Mouse (Mus musculus): ENCODE results near the gene Shank2. TPM values are rescaled to one million over a fixed set of nuclear protein-coding genes. Genes with fewer than 3 reads are reported as not detected.

Shank2 gene
- polyA plus RNA-seq, 1 experiment from 2014 or later: 9.1 TPM

GRCm38 (mm10) chr7:144402492-144402891 lies 400.8 kb downstream of the Shank2 start:
- Histone ChIP-seq H3K9ac (replicated peaks; ENCODE audit: low read length) (no peak overlapping the region), H3K9me3 (ENCODE audit: control insufficient read depth, low read length) (no peaks in the 10 kb centered on the region), H3K4me2 (ENCODE audit: low read length) (no peak overlapping the region), H3K4me3 (replicated peaks; ENCODE audit: low read depth, low read length) (no peak overlapping the region), H3K36me3 (ENCODE audit: control insufficient read depth, insufficient read depth, low read length) (peaks cover 12% of the 10 kb centered on the region; the same call in 1 of the 2 replicates), H3K27ac (replicated peaks; ENCODE audit: low read depth, low read length) (no peak overlapping the region), H3K27me3 (ENCODE audit: control insufficient read depth, insufficient read depth, low read length) (no peaks in the 10 kb centered on the region), H3K4me1 (ENCODE audit: control insufficient read depth, insufficient read depth, low read length) (no peaks in the 10 kb centered on the region)
- 90% methylated on average over 4 of the region's 4 CpGs for WGBS
- no peak for DNase-seq
- no peak for ATAC-seq (ENCODE audit: low FRiP score, low TSS enrichment)

GRCm38 (mm10) chr7:144407675-144408074 lies 405.9 kb downstream of the Shank2 start:
- no peak for DNase-seq
- 80% methylated on average over 4 of the region's 4 CpGs for WGBS
- peaks cover 40% of the 10 kb centered on the region for H3K36me3 ChIP-seq (ENCODE audit: control insufficient read depth, insufficient read depth, low read length)

GRCm38 (mm10) chr7:144408464-144409000 lies 406.8 kb downstream of the Shank2 start:
- no peak for DNase-seq
- Histone ChIP-seq H3K9ac (replicated peaks; ENCODE audit: low read length) (no peak overlapping the region), H3K4me3 (replicated peaks; ENCODE audit: low read depth, low read length) (no peak overlapping the region), H3K4me2 (ENCODE audit: low read length) (no peak overlapping the region), H3K4me1 (ENCODE audit: control insufficient read depth, insufficient read depth, low read length) (peaks cover 7% of the 10 kb centered on the region; the same call in 1 of the 2 replicates), H3K27ac (replicated peaks; ENCODE audit: low read depth, low read length) (no peak overlapping the region), H3K36me3 (ENCODE audit: control insufficient read depth, insufficient read depth, low read length) (peaks cover 42% of the 10 kb centered on the region), H3K27me3 (ENCODE audit: control insufficient read depth, insufficient read depth, low read length) (no peaks in the 10 kb centered on the region), H3K9me3 (ENCODE audit: control insufficient read depth, low read length) (no peaks in the 10 kb centered on the region)
- WGBS: 79% methylated on average over 2 of the region's 2 CpGs
- no peak for ATAC-seq (ENCODE audit: low FRiP score, low TSS enrichment)

More at GRCm38 (mm10) chr7:144407675-144408074, 405.9 kb downstream of the Shank2 start:
- Histone ChIP-seq H3K27me3 (ENCODE audit: control insufficient read depth, insufficient read depth, low read length) (no peaks in the 10 kb centered on the region), H3K27ac (replicated peaks; ENCODE audit: low read depth, low read length) (no peak overlapping the region), H3K9me3 (ENCODE audit: control insufficient read depth, low read length) (no peaks in the 10 kb centered on the region), H3K4me1 (ENCODE audit: control insufficient read depth, insufficient read depth, low read length) (peaks cover 7% of the 10 kb centered on the region; the same call in 1 of the 2 replicates), H3K9ac (replicated peaks; ENCODE audit: low read length) (no peak overlapping the region), H3K4me2 (ENCODE audit: low read length) (no peak overlapping the region), H3K4me3 (replicated peaks; ENCODE audit: low read depth, low read length) (no peak overlapping the region)
- no peak for ATAC-seq (ENCODE audit: low FRiP score, low TSS enrichment)

- Histone ChIP-seq H3K9me3 (ENCODE audit: control insufficient read depth, low read length) (no peaks in the 10 kb centered on the region), H3K4me3 (replicated peaks; ENCODE audit: low read depth, low read length) (no peak overlapping the region), H3K4me1 (ENCODE audit: control insufficient read depth, insufficient read depth, low read length) (peaks cover 7% of the 10 kb centered on the region; the same call in 1 of the 2 replicates), H3K27ac (replicated peaks; ENCODE audit: low read depth, low read length) (no peak overlapping the region), H3K9ac (replicated peaks; ENCODE audit: low read length) (no peak overlapping the region), H3K27me3 (ENCODE audit: control insufficient read depth, insufficient read depth, low read length) (no peaks in the 10 kb centered on the region), H3K36me3 (ENCODE audit: control insufficient read depth, insufficient read depth, low read length) (peaks cover 47% of the 10 kb centered on the region), H3K4me2 (ENCODE audit: low read length) (no peak overlapping the region)
- DNase-seq: no peak
- no peak for ATAC-seq (ENCODE audit: low FRiP score, low TSS enrichment)
- 88% methylated on average over 18 of the region's 18 CpGs for WGBS
These were observed 408.0 kb downstream of the Shank2 start for GRCm38 (mm10) chr7:144409682-144410081.

GRCm38 (mm10) chr7:144411967-144412906 lies 410.5 kb downstream of the Shank2 start:
- H3K9me3 ChIP-seq (ENCODE audit: control insufficient read depth, low read length): no peaks in the 10 kb centered on the region
- H3K4me3 ChIP-seq (replicated peaks; ENCODE audit: low read depth, low read length): no peak overlapping the region
- peaks cover 34% of the 10 kb centered on the region for H3K36me3 ChIP-seq (ENCODE audit: control insufficient read depth, insufficient read depth, low read length)
- peak overlapping the region; percentile 64 for H3K27ac ChIP-seq (replicated peaks; ENCODE audit: low read depth, low read length)
- peaks cover 12% of the 10 kb centered on the region for H3K4me1 ChIP-seq (ENCODE audit: control insufficient read depth, insufficient read depth, low read length)
- 49% methylated on average over 22 of the region's 22 CpGs for WGBS
- H3K9ac ChIP-seq (replicated peaks; ENCODE audit: low read length): no peak overlapping the region; the same call in 1 of the 2 replicates
- H3K27me3 ChIP-seq (ENCODE audit: control insufficient read depth, insufficient read depth, low read length): no peaks in the 10 kb centered on the region
- DNase-seq: peak; percentile 46
- H3K4me2 ChIP-seq (ENCODE audit: low read length): no peak overlapping the region
- no peak for ATAC-seq (ENCODE audit: low FRiP score, low TSS enrichment)

GRCm38 (mm10) chr7:144414632-144415031 lies 412.9 kb downstream of the Shank2 start:
- peaks cover 32% of the 10 kb centered on the region for H3K36me3 ChIP-seq (ENCODE audit: control insufficient read depth, insufficient read depth, low read length)
- no peak overlapping the region for H3K4me2 ChIP-seq (ENCODE audit: low read length)
- 84% methylated on average over 5 of the region's 5 CpGs for WGBS
- H3K27ac ChIP-seq (replicated peaks; ENCODE audit: low read depth, low read length): no peak overlapping the region
- H3K9me3 ChIP-seq (ENCODE audit: control insufficient read depth, low read length): no peaks in the 10 kb centered on the region
- ATAC-seq (ENCODE audit: low FRiP score, low TSS enrichment) (no peak), DNase-seq (no peak)
- H3K27me3 ChIP-seq (ENCODE audit: control insufficient read depth, insufficient read depth, low read length): no peaks in the 10 kb centered on the region
- H3K4me3 ChIP-seq (replicated peaks; ENCODE audit: low read depth, low read length): no peak overlapping the region
- no peak overlapping the region for H3K9ac ChIP-seq (replicated peaks; ENCODE audit: low read length)
- peaks cover 27% of the 10 kb centered on the region for H3K4me1 ChIP-seq (ENCODE audit: control insufficient read depth, insufficient read depth, low read length)

- peaks cover 20% of the 10 kb centered on the region for H3K36me3 ChIP-seq (ENCODE audit: control insufficient read depth, insufficient read depth, low read length)
- H3K4me1 ChIP-seq (ENCODE audit: control insufficient read depth, insufficient read depth, low read length): peaks cover 34% of the 10 kb centered on the region
- no peaks in the 10 kb centered on the region for H3K9me3 ChIP-seq (ENCODE audit: control insufficient read depth, low read length)
- DNase-seq (no peak), ATAC-seq (ENCODE audit: low FRiP score, low TSS enrichment) (no peak)
- H3K4me3 ChIP-seq (replicated peaks; ENCODE audit: low read depth, low read length): no peak overlapping the region
- H3K9ac ChIP-seq (replicated peaks; ENCODE audit: low read length): no peak overlapping the region
- H3K27me3 ChIP-seq (ENCODE audit: control insufficient read depth, insufficient read depth, low read length): no peaks in the 10 kb centered on the region
- WGBS: 72% methylated on average over 4 of the region's 4 CpGs
- H3K4me2 ChIP-seq (ENCODE audit: low read length): no peak overlapping the region
- H3K27ac ChIP-seq (replicated peaks; ENCODE audit: low read depth, low read length): no peak overlapping the region
These were observed 414.1 kb downstream of the Shank2 start for GRCm38 (mm10) chr7:144415795-144416194.

- no peaks in the 10 kb centered on the region for H3K9me3 ChIP-seq (ENCODE audit: control insufficient read depth, low read length)
- H3K4me2 ChIP-seq (ENCODE audit: low read length): peak overlapping the region; percentile 38
- peaks cover 6% of the 10 kb centered on the region; the same call in 1 of the 2 replicates for H3K36me3 ChIP-seq (ENCODE audit: control insufficient read depth, insufficient read depth, low read length)
- H3K4me3 ChIP-seq (replicated peaks; ENCODE audit: low read depth, low read length): no peak overlapping the region
- DNase-seq: peak; percentile 17
- ATAC-seq (ENCODE audit: low FRiP score, low TSS enrichment): no peak
- H3K27me3 ChIP-seq (ENCODE audit: control insufficient read depth, insufficient read depth, low read length): no peaks in the 10 kb centered on the region
- peak overlapping the region; percentile 87 for H3K27ac ChIP-seq (replicated peaks; ENCODE audit: low read depth, low read length)
- H3K9ac ChIP-seq (replicated peaks; ENCODE audit: low read length): no peak overlapping the region; the same call in 1 of the 2 replicates
- H3K4me1 ChIP-seq (ENCODE audit: control insufficient read depth, insufficient read depth, low read length): peaks cover 29% of the 10 kb centered on the region
- 39% methylated on average over 2 of the region's 2 CpGs for WGBS
These were observed 415.5 kb downstream of the Shank2 start for GRCm38 (mm10) chr7:144417234-144417633.

Data from midbrain, embryonic 14.5 days (tissue).